Mouse (Mus musculus) heart, embryonic 15.5 days (tissue): ENCODE data around the gene Tgfbr3. TPM values are rescaled to one million over a fixed set of nuclear protein-coding genes. Genes with fewer than 3 reads are reported as not detected.
A peak's percentile ranks its signal among the peaks of the same experiment; 100 is the strongest.
"Not testable (repeated sequence)": the region's sequence is repeated elsewhere in the genome, so short reads cannot be mapped to it uniquely, and the experiment has no call there.

Source experiments
- ATAC-seq: fragments of 200-750 bp; cut with Nextera tagmentation; replicated peaks from 2 replicates; pipeline ENCODE4 v1.8.0; 2017; ENCODE audit warnings: low read depth, moderate TSS enrichment; ENCODE audit not compliant: insufficient number of reproducible peaks, insufficient read depth, low FRiP score
- H3K27ac ChIP-seq: fragments of 300-500 bp; sonication (generic); 2 replicates; pipeline ENCODE4 v1.5.1; 2015; ENCODE audit warnings: mild to moderate bottlenecking, inconsistent platforms
- H3K27me3 ChIP-seq: fragments of 300-500 bp; sonication (generic); 2 replicates; pipeline ENCODE4 v1.6.1; 2015; ENCODE audit warnings: inconsistent platforms
- H3K36me3 ChIP-seq: fragments of 300-500 bp; sonication (generic); 2 replicates; pipeline ENCODE4 v1.6.1; 2015; ENCODE audit warnings: mild to moderate bottlenecking, inconsistent platforms
- H3K4me1 ChIP-seq: fragments of 300-500 bp; sonication (generic); replicated peaks from 2 replicates; pipeline ENCODE4 v1.6.1; 2015; ENCODE audit warnings: inconsistent platforms
- H3K4me2 ChIP-seq: fragments of 300-500 bp; sonication (generic); 2 replicates; pipeline ENCODE4 v1.6.1; 2015; ENCODE audit warnings: inconsistent platforms, mild to moderate bottlenecking, moderate library complexity
- H3K4me3 ChIP-seq: fragments of 300-500 bp; sonication (generic); 2 replicates; pipeline ENCODE4 v1.5.1; 2015; ENCODE audit warnings: mild to moderate bottlenecking, inconsistent platforms
- H3K9ac ChIP-seq: fragments of 300-500 bp; sonication (generic); 2 replicates; pipeline ENCODE4 v1.6.1; 2015; ENCODE audit warnings: mild to moderate bottlenecking, inconsistent platforms
- H3K9me3 ChIP-seq: fragments of 300-500 bp; sonication (generic); replicated peaks from 2 replicates; pipeline ENCODE4 v1.6.1; 2016; ENCODE audit warnings: inconsistent platforms
- WGBS: fragments of 180-500 bp; shearing (Covaris S2); methylation state at CpG from one replicate; pipeline ENCODE4 v1.1.7; 2015; ENCODE audit warnings: mixed read lengths; 5-methylcytosine and 5-hydroxymethylcytosine counted together
- polyA plus RNA-seq: library from polyadenylated mRNA; unstranded; fragments of >200 nt; fragmentation: Nextera tagmentation; extraction: Ambion mirVana; gene quantifications from 2 replicates; pipeline ENCODE4 v1.2.1, GENCODE M21; 2015

The Tgfbr3 gene
- polyA plus RNA-seq, 1 experiment from 2014 or later: 16.8 TPM

DNA sequence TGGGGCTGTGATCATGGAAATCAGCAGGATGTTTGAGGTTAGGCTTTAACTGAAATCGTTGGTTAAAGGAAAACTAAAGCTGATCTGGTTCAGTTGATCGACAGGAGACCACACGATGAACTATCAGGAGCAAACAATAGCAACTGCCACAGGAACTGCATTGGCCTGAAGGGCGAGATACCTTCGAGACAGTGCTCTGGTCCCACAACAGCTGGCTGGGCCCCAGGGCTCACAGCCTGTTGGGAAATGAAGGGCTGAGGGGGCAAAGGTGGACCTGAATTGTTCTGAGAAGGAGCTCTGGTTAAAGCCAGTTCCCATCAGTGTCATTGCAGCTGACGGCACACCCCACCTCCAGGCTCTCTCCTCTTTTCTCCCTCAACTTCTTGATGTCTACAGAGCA lies 52.5 kb downstream of the Tgfbr3 start:
- ATAC-seq: no peak
- H3K9me3 ChIP-seq: no peaks in the 10 kb centered on the region
- H3K36me3 ChIP-seq: no peaks in the 10 kb centered on the region
- WGBS: 75% methylated on average over 6 of the region's 6 CpGs
- H3K4me3 ChIP-seq: no peak overlapping the region
- no peaks in the 10 kb centered on the region for H3K27me3 ChIP-seq
- H3K9ac ChIP-seq: no peak overlapping the region
- H3K27ac ChIP-seq: no peak overlapping the region
- H3K4me2 ChIP-seq: no peak overlapping the region
- peaks cover 60% of the 10 kb centered on the region for H3K4me1 ChIP-seq

GRCm38 (mm10) chr5:107236039-107236438 lies 53.4 kb downstream of the Tgfbr3 start:
- Histone ChIP-seq H3K4me3 (no peak overlapping the region), H3K9ac (no peak overlapping the region), H3K4me2 (no peak overlapping the region), H3K36me3 (no peaks in the 10 kb centered on the region), H3K27me3 (no peaks in the 10 kb centered on the region), H3K4me1 (peaks cover 64% of the 10 kb centered on the region), H3K27ac (no peak overlapping the region; the same call in 1 of the 2 replicates), H3K9me3 (no peaks in the 10 kb centered on the region)
- ATAC-seq: no peak
- 70% methylated on average over 5 of the region's 5 CpGs for WGBS

- no peak overlapping the region for H3K4me2 ChIP-seq
- no peak overlapping the region for H3K4me3 ChIP-seq
- H3K27ac ChIP-seq: peak overlapping the region; percentile 81
- H3K36me3 ChIP-seq: no peaks in the 10 kb centered on the region
- 0 out of 2 replicates have a peak overlapping the region, but pooled peaks have one; percentile 13 for H3K9ac ChIP-seq
- no peak; the same call in 1 of the 2 replicates for ATAC-seq
- H3K4me1 ChIP-seq: peaks cover 67% of the 10 kb centered on the region
- H3K27me3 ChIP-seq: no peaks in the 10 kb centered on the region
- no peaks in the 10 kb centered on the region for H3K9me3 ChIP-seq
- WGBS: 37% methylated on average over 14 of the region's 14 CpGs
These were observed 55.8 kb downstream of the Tgfbr3 start for GRCm38 (mm10) chr5:107233366-107234354.

DNA sequence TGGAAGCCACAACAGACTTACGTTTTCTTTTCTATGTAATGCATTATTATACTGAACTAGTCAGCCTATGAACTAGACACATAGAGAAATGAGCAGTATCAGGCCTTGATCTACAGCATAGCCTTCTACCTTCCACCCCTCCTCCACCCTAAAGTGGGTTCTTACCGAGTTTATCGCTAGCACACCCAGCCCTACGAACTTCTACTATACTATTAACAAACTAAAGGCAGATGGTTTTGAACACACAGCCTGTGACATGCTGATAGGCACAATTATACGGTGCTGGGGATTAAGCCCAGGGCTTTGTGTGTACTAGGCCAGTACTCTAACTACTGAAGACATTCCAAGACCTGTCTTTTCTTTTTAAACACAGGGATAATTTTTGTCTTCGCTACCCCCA lies 59.2 kb downstream of the Tgfbr3 start:
- Histone ChIP-seq H3K4me3 (no peak overlapping the region), H3K9ac (no peak overlapping the region), H3K4me1 (peaks cover 33% of the 10 kb centered on the region), H3K36me3 (peaks cover 3% of the 10 kb centered on the region; the same call in 1 of the 2 replicates), H3K27me3 (no peaks in the 10 kb centered on the region), H3K9me3 (no peaks in the 10 kb centered on the region), H3K4me2 (no peak overlapping the region), H3K27ac (no peak overlapping the region)
- ATAC-seq: no peak
- WGBS: 80% methylated on average over 6 of the region's 6 CpGs

- H3K27me3 ChIP-seq: no peaks in the 10 kb centered on the region
- 74% methylated on average over 9 of the region's 9 CpGs for WGBS
- no peak for ATAC-seq
- H3K36me3 ChIP-seq: peaks cover 3% of the 10 kb centered on the region; the same call in 1 of the 2 replicates
- no peak overlapping the region for H3K4me3 ChIP-seq
- H3K4me2 ChIP-seq: no peak overlapping the region
- H3K9me3 ChIP-seq: no peaks in the 10 kb centered on the region
- peaks cover 25% of the 10 kb centered on the region for H3K4me1 ChIP-seq
- H3K27ac ChIP-seq: 0 out of 2 replicates have a peak overlapping the region, but pooled peaks have one; percentile 18
- no peak overlapping the region for H3K9ac ChIP-seq
These were observed 60.4 kb downstream of the Tgfbr3 start for GRCm38 (mm10) chr5:107229037-107229436.

DNA sequence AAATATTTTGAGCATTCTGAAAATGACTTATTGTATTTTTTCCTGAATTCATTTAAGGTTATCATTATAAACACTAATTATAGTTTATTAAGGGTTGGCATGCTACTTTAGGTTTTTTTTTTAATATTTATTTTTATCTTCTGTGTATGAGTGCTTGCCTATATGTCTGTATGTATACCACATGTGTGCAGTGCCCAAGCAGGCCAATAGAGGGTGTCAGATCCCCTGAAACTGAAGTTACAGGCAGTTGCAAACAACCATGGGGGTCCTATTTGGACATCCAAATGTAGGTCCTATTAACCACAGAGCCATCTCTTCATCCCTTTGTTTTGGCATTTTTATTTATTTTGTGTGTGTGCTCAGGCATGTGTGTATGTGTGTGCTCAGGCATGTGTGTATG lies 61.8 kb downstream of the Tgfbr3 start:
- no peak overlapping the region for H3K27ac ChIP-seq
- no peak for ATAC-seq
- no peak overlapping the region for H3K9ac ChIP-seq
- no peaks in the 10 kb centered on the region for H3K27me3 ChIP-seq
- H3K36me3 ChIP-seq: peaks cover 3% of the 10 kb centered on the region; the same call in 1 of the 2 replicates
- no peaks in the 10 kb centered on the region for H3K9me3 ChIP-seq
- no peak overlapping the region for H3K4me3 ChIP-seq
- peaks cover 27% of the 10 kb centered on the region for H3K4me1 ChIP-seq
- no peak overlapping the region for H3K4me2 ChIP-seq

DNA sequence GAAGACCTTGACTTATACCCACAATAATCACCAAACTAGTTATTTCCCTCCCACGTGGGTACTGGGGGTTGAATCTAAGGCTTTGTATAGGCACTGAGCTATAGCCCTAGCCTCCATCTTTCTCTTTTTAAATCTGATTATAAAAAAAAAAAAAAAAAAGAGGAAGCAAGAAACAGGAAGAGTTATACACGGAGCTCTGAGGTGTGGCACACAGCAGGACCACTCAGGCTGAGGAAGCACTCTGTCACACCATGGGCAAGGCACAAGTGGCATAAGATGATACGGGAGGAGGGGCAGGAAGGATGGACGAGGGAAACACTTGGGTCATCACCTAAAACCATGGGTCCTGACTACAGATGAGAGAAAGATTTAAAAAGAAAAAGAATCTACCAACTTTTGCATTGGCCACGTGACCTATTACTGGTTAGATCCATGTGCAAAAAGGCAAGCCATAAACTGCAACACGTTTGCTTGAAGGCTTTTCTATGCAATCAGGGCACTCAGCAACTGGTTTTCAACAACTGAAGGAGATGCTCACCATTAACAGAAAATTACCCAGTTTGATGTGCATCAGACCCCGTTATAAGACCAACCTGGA lies 64.5 kb downstream of the Tgfbr3 start:
- Histone ChIP-seq H3K4me3 (no peak overlapping the region), H3K27me3 (no peaks in the 10 kb centered on the region), H3K4me1 (peaks cover 39% of the 10 kb centered on the region), H3K9ac (no peak overlapping the region), H3K9me3 (no peaks in the 10 kb centered on the region), H3K4me2 (no peak overlapping the region), H3K27ac (no peak overlapping the region), H3K36me3 (peaks cover 3% of the 10 kb centered on the region; the same call in 1 of the 2 replicates)
- 73% methylated on average over 7 of the region's 7 CpGs for WGBS
- ATAC-seq: no peak

- Histone ChIP-seq H3K9ac (no peak overlapping the region), H3K4me3 (no peak overlapping the region), H3K27ac (peak overlapping the region; percentile 14; the same call in 1 of the 2 replicates), H3K36me3 (peaks cover 3% of the 10 kb centered on the region; the same call in 1 of the 2 replicates), H3K27me3 (no peaks in the 10 kb centered on the region), H3K4me2 (no peak overlapping the region), H3K4me1 (peaks cover 40% of the 10 kb centered on the region), H3K9me3 (no peaks in the 10 kb centered on the region)
- ATAC-seq: no peak
- WGBS: 24% methylated on average over 5 of the region's 5 CpGs
These were observed 65.3 kb downstream of the Tgfbr3 start for GRCm38 (mm10) chr5:107224151-107224550.

DNA sequence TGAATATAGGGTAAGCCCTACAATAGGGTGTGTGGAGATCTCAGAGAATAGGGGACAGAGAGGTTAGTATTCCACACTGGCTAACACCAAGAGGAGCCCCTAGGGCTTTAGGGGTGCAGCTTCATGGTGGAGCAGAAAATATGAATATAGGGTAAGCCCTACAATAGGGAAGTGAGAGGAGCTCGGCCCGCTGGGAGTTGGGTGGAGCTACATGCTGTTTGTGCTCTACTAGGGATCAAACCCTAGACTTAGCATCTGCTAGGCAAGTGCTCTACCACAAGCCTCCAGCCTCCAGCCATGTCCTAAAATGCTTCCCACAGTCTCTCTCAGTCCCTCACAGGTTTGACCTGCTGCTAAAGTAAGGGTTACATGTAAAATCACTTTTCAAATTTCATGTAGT lies 65.9 kb downstream of the Tgfbr3 start:
- peaks cover 34% of the 10 kb centered on the region for H3K4me1 ChIP-seq
- not testable (repeated sequence) for H3K9ac ChIP-seq, H3K36me3 ChIP-seq, H3K4me2 ChIP-seq, H3K9me3 ChIP-seq, ATAC-seq, H3K4me3 ChIP-seq, H3K27me3 ChIP-seq, H3K27ac ChIP-seq
- 80% methylated on average over 2 of the region's 2 CpGs for WGBS

DNA sequence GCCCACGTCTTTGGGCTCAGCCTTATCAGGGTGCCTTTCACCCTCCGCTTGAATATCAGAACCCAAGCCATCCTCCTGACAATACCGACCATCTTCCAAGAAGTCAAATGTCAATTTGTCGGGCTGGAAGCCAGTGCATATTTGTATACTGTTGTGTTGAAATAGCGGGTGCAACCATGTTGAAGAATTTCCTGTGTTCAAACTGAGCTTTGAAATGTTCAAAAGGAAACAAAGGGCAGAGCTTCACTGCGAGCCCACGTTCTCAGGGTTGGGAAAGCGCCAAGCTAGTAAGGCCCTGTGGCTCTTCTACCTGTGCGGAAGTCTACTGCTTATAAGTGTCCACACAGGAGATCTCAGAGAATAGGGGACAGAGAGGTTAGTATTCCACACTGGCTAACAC lies 66.4 kb downstream of the Tgfbr3 start:
- 70% methylated on average over 9 of the region's 9 CpGs for WGBS
- peaks cover 37% of the 10 kb centered on the region for H3K4me1 ChIP-seq
- H3K9ac ChIP-seq: no peak overlapping the region
- H3K4me2 ChIP-seq: no peak overlapping the region
- H3K27me3 ChIP-seq: no peaks in the 10 kb centered on the region
- no peak overlapping the region for H3K4me3 ChIP-seq
- peak overlapping the region; percentile 3; the same call in 1 of the 2 replicates for H3K27ac ChIP-seq
- H3K9me3 ChIP-seq: no peaks in the 10 kb centered on the region
- peaks cover 3% of the 10 kb centered on the region; the same call in 1 of the 2 replicates for H3K36me3 ChIP-seq
- ATAC-seq: no peak

DNA sequence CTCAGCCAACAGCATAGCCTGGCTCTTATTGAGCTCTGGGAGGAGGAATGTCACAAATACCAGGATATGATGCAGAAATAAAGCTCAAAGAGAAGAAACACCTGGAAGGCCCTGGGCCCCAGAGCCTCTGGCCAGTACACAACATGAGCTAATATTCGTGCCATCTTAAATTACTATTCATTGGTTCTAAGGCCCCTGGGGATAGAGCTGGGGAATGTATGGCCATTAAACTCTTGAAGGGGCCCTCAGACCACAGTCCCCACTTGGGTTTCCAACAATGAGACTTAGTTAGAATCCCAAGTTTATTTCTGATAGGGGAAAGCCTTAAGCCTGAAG lies 66.8 kb downstream of the Tgfbr3 start:
- ATAC-seq: no peak
- peaks cover 41% of the 10 kb centered on the region for H3K4me1 ChIP-seq
- WGBS: 75% methylated on average over 1 of the region's 1 CpGs

More for the DNA sequence above, 66.8 kb downstream of the Tgfbr3 start:
- no peak overlapping the region for H3K9ac ChIP-seq
- H3K27me3 ChIP-seq: no peaks in the 10 kb centered on the region
- H3K4me3 ChIP-seq: no peak overlapping the region
- no peak overlapping the region for H3K4me2 ChIP-seq
- H3K27ac ChIP-seq: peak overlapping the region; percentile 3; the same call in 1 of the 2 replicates
- H3K9me3 ChIP-seq: no peaks in the 10 kb centered on the region
- peaks cover 1% of the 10 kb centered on the region; the same call in 1 of the 2 replicates for H3K36me3 ChIP-seq
